Mouse (Mus musculus) kidney, embryonic 14.5 days (tissue): Measurements from ENCODE around the gene Paox. TPM values are rescaled to one million over a fixed set of nuclear protein-coding genes. Genes with fewer than 3 reads are reported as not detected.

Source experiments
- ATAC-seq: fragments of 200-750 bp; cut with Nextera tagmentation; 2 replicates; pipeline ENCODE4 v1.8.0; 2017; ENCODE audit warnings: moderate number of reproducible peaks, mild to moderate bottlenecking, moderate TSS enrichment, moderate library complexity; ENCODE audit not compliant: low FRiP score, low TSS enrichment
- H3K27ac ChIP-seq: fragments of 300-500 bp; sonication (generic); 2 replicates; pipeline ENCODE4 v1.5.1; 2014; ENCODE audit warnings: low read depth, mild to moderate bottlenecking, low read length, moderate library complexity, mixed read lengths
- H3K27me3 ChIP-seq: fragments of 300-500 bp; sonication (generic); 2 replicates; pipeline ENCODE4 v1.6.1; 2014; ENCODE audit warnings: mild to moderate bottlenecking, low read length; ENCODE audit not compliant: control insufficient read depth, insufficient read depth
- H3K36me3 ChIP-seq: fragments of 300-500 bp; sonication (generic); 2 replicates; pipeline ENCODE4 v1.6.1; 2014; ENCODE audit warnings: low read length, mixed read lengths; ENCODE audit not compliant: control insufficient read depth, insufficient read depth
- H3K4me1 ChIP-seq: fragments of 300-500 bp; sonication (generic); 2 replicates; pipeline ENCODE4 v1.6.1; 2014; ENCODE audit warnings: low read length, mixed read lengths; ENCODE audit not compliant: control insufficient read depth, insufficient read depth
- H3K4me2 ChIP-seq: fragments of 300-500 bp; sonication (generic); replicated peaks from 2 replicates; pipeline ENCODE4 v1.6.1; 2014; ENCODE audit warnings: low read depth, mild to moderate bottlenecking, low read length
- H3K4me3 ChIP-seq: fragments of 300-500 bp; sonication (generic); 2 replicates; pipeline ENCODE4 v1.5.1; 2014; ENCODE audit warnings: mild to moderate bottlenecking, low read length
- H3K9ac ChIP-seq: fragments of 300-500 bp; sonication (generic); 2 replicates; pipeline ENCODE4 v1.6.1; 2014; ENCODE audit warnings: low read depth, mild to moderate bottlenecking, low read length, moderate library complexity
- H3K9me3 ChIP-seq: fragments of 300-500 bp; sonication (generic); 2 replicates; pipeline ENCODE4 v1.6.1; 2016; ENCODE audit warnings: low read length; ENCODE audit not compliant: control insufficient read depth
- WGBS: fragments of 180-500 bp; shearing (Covaris S2); extraction: QIAGEN DNeasy Blood & Tissue Kit; methylation state at CpG from one replicate; pipeline ENCODE4 v1.1.7; 2014; 5-methylcytosine and 5-hydroxymethylcytosine counted together
- polyA plus RNA-seq: library from polyadenylated mRNA; unstranded; fragments of >200 nt; fragmentation: Nextera tagmentation; extraction: Ambion mirVana; gene quantifications from 2 replicates; pipeline ENCODE4 v1.2.1, GENCODE M21; 2014

Paox gene
- polyA plus RNA-seq, 1 experiment from 2014 or later: 24.8 TPM

DNA sequence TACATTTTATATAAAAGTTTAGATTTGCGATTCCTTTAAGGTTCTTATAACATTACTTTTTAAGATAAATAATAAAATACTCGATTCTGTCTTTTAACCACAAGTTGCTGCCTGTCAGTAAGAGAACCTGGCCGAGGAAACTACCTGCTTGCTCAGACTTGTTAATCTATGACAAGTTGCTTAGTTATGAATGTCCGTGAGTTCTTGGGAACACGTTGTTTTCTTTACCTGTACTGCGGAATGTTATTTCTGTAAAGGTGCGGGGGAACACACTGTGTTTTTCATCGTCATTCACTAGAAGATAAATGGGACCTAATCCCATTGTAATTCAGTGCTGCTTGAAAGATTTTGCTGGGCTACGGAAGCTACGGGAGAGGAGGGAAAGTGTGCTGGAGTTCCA lies 25.0 kb upstream of the Paox start:
- WGBS: 75% methylated on average over 10 of the region's 10 CpGs
- H3K4me1 ChIP-seq: no peaks in the 10 kb centered on the region
- no peak for ATAC-seq
- H3K4me3 ChIP-seq: no peak overlapping the region
- H3K9me3 ChIP-seq: no peaks in the 10 kb centered on the region
- H3K36me3 ChIP-seq: no peaks in the 10 kb centered on the region
- H3K27me3 ChIP-seq: no peaks in the 10 kb centered on the region
- H3K4me2 ChIP-seq: no peak overlapping the region
- H3K9ac ChIP-seq: no peak overlapping the region
- no peak overlapping the region for H3K27ac ChIP-seq

DNA sequence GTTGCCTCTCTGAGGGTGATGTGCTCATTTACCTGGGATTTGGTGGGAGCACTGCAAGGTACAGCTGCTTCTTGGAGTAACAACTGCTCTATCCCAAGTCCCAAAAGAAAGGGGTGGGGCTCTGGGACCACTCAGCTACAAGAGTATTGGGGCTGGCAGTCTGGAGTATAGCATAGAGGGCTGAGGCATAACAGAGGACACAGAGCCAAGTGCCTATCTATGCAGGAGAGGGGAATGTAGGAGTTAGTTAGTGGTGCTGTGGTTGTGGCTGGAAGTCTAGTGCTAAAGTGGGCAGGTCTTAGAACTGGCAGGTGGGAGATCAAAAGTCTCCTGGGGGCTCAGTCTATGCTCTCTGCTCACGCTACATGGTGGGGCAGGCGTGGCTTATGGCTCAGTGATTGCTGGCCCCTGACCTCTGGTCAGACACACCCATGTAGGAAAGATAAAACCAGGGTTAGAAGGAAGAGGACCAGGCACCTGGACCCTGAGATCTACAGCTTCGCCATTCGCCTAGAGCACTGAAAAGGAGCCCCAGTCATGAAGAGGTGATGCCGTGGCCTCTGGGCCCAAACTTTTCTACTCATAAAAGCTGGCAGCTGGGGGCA lies 22.6 kb upstream of the Paox start, which contains the start of gene Prap1:
Prap1 (plus strand) TSS at position 472 of the 605 bp plus-strand sequence.
- Histone ChIP-seq H3K27me3 (no peaks in the 10 kb centered on the region), H3K27ac (no peak within 1 kb of the TSS), H3K4me2 (no peak within 1 kb of the TSS), H3K4me3 (no peak within 1 kb of the TSS), H3K4me1 (no peaks in the 10 kb centered on the region), H3K9ac (no peak within 1 kb of the TSS), H3K36me3 (no peaks in the 10 kb centered on the region), H3K9me3 (no peaks in the 10 kb centered on the region)
- ATAC-seq: no peak
- WGBS: 59% methylated on average over 5 of the region's 5 CpGs

DNA sequence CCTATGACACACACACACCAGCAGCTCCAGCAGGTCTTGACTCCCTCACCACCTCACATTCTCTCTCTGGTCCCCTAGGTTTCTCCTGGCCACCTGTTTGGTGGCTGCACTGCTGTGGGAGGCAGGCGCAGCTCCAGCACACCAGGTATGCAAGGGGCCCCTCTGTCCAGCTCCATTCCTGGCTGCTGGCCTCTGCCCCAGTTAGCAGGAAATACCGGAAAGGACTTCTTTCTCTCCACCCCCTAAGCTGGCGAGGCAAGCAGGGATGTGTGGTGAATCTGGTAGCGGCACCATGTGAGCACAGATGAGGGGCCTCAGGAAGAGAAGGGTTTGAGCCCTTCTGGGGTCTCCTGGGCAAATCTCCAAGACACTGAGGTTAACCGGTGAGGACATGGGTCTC lies 20.6 kb upstream of the Paox start:
- WGBS: 52% methylated on average over 5 of the region's 5 CpGs

DNA sequence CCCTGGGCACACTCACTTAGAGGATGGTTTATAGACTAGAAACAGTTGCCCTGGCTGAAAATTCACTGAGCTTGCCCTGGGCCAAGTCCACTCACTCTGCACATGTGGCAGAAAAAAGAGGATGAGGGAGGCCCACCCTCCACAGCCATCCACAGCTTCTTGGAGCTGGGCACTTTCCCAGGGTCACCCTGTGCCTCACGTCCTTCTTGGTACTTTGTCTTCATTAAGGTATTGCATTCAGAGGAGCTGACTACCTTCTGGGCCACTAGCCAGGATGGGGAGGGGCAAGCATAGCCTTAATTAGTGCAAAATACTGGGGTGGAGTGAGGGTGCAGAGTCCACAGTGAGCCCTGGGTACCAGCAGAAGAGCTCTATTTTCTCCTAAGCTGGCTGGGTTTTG lies 20.0 kb upstream of the Paox start:
- Histone ChIP-seq H3K9me3 (no peaks in the 10 kb centered on the region), H3K4me1 (no peaks in the 10 kb centered on the region), H3K27me3 (no peaks in the 10 kb centered on the region), H3K36me3 (no peaks in the 10 kb centered on the region; the same call in 1 of the 2 replicates), H3K4me3 (no peak overlapping the region), H3K9ac (no peak overlapping the region), H3K4me2 (no peak overlapping the region), H3K27ac (no peak overlapping the region)
- no peak for ATAC-seq
- 53% methylated on average over 1 of the region's 1 CpGs for WGBS

More for the DNA sequence above, 20.6 kb upstream of the Paox start:
- peak; percentile 33; the same call in 1 of the 2 replicates for ATAC-seq
- Histone ChIP-seq H3K9me3 (no peaks in the 10 kb centered on the region), H3K4me1 (no peaks in the 10 kb centered on the region), H3K27ac (no peak overlapping the region), H3K4me3 (no peak overlapping the region), H3K27me3 (no peaks in the 10 kb centered on the region), H3K36me3 (no peaks in the 10 kb centered on the region; the same call in 1 of the 2 replicates), H3K9ac (no peak overlapping the region), H3K4me2 (no peak overlapping the region)

DNA sequence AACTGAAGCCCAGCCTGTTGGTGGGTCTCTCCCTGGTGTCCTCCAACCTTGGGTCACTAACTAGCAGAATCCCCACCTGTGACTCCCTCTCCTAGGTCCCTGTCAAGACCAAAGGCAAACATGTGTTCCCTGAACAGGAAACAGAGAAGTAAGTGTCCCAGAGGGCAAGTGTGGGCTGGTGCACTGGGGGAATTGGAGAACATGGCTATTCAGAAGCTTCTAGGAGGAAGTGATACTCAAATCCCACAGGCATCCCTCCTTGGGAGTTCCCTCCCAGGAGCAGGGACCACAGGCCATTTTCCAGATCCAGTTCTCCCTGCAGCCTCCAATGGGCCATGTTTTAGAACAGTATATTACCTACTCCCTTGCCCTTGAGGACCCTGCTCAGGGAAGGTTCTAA lies 19.5 kb upstream of the Paox start:
- Histone ChIP-seq H3K9me3 (no peaks in the 10 kb centered on the region), H3K4me1 (no peaks in the 10 kb centered on the region), H3K36me3 (no peaks in the 10 kb centered on the region; the same call in 1 of the 2 replicates), H3K4me3 (no peak overlapping the region), H3K4me2 (no peak overlapping the region), H3K9ac (no peak overlapping the region), H3K27me3 (no peaks in the 10 kb centered on the region), H3K27ac (no peak overlapping the region)
- no peak for ATAC-seq

DNA sequence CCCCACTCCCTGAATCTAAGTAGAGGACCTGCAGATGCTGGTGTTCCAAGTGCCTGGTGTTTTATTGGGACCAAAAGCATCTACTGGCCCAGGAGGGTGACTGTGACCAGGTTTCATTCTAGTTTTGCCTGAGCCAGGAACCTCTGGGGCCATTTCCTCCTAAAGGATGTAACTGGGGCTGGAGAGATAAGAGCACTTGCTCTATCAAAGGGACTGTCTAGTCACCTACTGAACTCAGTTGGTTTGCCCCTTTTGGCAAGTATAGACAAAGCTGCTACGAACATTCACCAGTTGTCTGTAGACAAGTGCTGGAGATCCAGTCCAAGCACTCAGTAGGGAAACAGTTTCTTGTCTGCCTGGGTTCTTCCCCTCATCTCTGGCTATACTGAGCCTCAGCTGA lies 17.1 kb upstream of the Paox start:
- Histone ChIP-seq H3K9me3 (no peaks in the 10 kb centered on the region), H3K36me3 (no peaks in the 10 kb centered on the region; the same call in 1 of the 2 replicates), H3K27ac (no peak overlapping the region), H3K4me3 (no peak overlapping the region), H3K27me3 (no peaks in the 10 kb centered on the region), H3K4me1 (peaks cover 7% of the 10 kb centered on the region; the same call in 1 of the 2 replicates), H3K4me2 (no peak overlapping the region), H3K9ac (no peak overlapping the region)
- 90% methylated on average over 1 of the region's 1 CpGs for WGBS
- no peak for ATAC-seq

DNA sequence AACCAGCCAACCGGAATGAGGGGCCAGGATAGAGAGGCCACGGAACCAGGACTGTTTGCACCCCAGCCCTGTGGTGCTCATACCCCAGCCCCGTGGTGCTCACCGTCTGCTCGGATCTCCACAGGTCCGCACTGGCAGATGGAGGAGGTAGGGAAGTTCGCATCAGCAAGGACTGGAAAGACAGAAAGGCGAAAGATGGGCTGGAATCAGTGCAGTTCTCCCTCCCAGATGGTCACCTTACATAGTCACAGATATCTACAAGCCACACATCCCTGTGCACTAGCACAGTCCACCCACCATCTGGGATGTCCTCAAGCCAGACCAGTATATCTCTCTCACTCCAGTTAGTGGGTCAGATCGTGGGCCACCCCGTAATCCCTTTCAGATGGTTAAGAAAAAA lies 14.1 kb upstream of the Paox start:
- Histone ChIP-seq H3K9ac (peak overlapping the region; percentile 40; the same call in 1 of the 2 replicates), H3K4me3 (peak overlapping the region; percentile 36), H3K27me3 (no peaks in the 10 kb centered on the region), H3K4me2 (peak overlapping the region; percentile 55), H3K9me3 (no peaks in the 10 kb centered on the region), H3K4me1 (peaks cover 7% of the 10 kb centered on the region; the same call in 1 of the 2 replicates), H3K27ac (no peak overlapping the region), H3K36me3 (peaks cover 13% of the 10 kb centered on the region)
- ATAC-seq: 0 out of 2 replicates have a peak, but pooled peaks have one; percentile 25
- WGBS: 73% methylated on average over 10 of the region's 10 CpGs

DNA sequence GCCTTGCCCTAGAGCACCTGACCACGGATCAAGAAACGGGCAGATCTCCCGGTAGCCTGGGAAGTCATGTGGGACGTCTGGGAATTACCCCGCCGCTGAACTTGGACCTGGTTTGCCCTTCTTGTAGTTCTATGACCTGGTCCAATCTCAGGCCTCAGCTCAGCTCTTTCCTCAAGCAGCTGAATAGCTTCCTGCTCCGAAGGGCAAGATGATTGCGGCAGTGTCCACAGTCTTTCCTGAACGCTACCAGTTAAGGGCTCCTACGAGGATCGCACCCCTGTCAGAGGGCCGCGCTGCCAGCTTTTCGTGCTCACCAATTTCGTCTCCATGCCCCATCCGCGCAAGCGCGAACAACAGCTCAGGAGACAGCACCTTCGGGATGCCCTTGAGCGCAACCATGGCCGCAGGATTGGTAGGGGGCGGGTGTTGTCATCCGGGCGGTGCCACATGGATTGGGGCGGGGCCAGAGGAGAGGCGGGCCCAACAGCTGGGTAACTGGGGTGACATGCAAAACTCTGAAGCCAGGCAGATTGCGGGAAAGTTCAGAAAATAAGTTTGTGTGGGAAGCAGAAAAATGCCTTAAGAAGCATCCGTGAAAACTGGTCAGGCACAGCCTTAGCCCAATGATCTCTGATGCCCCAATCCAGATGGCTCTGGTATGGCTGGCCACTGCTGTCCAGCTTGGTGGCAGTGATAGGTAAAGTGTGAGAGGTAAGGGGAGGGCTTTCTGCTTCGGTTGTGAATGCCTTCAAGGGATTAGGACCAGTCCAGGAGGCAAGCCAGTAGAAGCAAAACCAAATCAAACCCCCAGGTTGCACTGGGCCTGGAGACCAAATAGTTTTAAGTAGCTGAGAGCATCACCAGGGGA lies 13.4 kb upstream of the Paox start, which contains the start of gene Fuom:
Fuom (minus strand) TSS at position 449 of the 868 bp plus-strand sequence.
- H3K4me1 ChIP-seq: peaks cover 7% of the 10 kb centered on the region; the same call in 1 of the 2 replicates
- peaks cover 18% of the 10 kb centered on the region for H3K36me3 ChIP-seq
- no peak within 1 kb of the TSS for H3K27ac ChIP-seq
- WGBS: 1% methylated on average over 30 of the region's 30 CpGs
- peak; percentile 94 for ATAC-seq
- no peaks in the 10 kb centered on the region for H3K27me3 ChIP-seq
- H3K9ac ChIP-seq: peak within 1 kb of the TSS; percentile 40
- peak within 1 kb of the TSS; percentile 55 for H3K4me2 ChIP-seq
- no peaks in the 10 kb centered on the region for H3K9me3 ChIP-seq
- H3K4me3 ChIP-seq: peak within 1 kb of the TSS; percentile 36

DNA sequence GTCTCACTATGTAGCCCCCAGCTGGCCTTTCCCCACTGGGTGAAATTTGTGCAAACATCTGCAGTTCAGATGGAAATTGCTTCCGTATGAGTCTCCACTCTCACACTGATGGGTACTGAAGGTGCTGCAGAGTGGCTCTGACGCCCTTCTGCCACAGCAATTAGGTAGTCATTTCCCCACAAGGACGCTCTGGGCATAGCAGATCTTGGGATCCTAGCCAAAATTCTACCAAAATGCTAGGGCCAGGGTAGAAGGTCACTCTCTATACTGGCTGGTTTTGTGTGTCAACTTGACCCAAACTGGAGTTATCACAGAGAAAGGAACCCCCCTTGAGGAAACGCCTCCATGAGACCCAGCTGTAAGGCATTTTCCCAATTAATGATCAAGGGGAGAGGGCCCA lies 11.6 kb upstream of the Paox start:
- no peak for ATAC-seq
- 68% methylated on average over 4 of the region's 4 CpGs for WGBS

More for the DNA sequence above, 11.6 kb upstream of the Paox start:
- Histone ChIP-seq H3K9ac (no peak overlapping the region), H3K27ac (no peak overlapping the region), H3K27me3 (no peaks in the 10 kb centered on the region), H3K4me1 (peaks cover 7% of the 10 kb centered on the region; the same call in 1 of the 2 replicates), H3K4me2 (no peak overlapping the region), H3K4me3 (no peak overlapping the region), H3K36me3 (peaks cover 36% of the 10 kb centered on the region), H3K9me3 (no peaks in the 10 kb centered on the region)
